Mouse (Mus musculus) midbrain, embryonic 15.5 days (tissue): ENCODE measurements at regions not wholly inside any gene's neighbourhood (a gene's known extent, or its start where the extent isn't known, plus 50 kb on each side); places are given as distances from the start of the nearest gene placed in this dataset.

Experiments used
- ATAC-seq: fragments of 200-750 bp; cut with Nextera tagmentation; replicated peaks from 2 replicates; pipeline ENCODE4 v1.8.0; 2017; ENCODE audit warnings: moderate TSS enrichment
- H3K27ac ChIP-seq: fragments of 300-500 bp; sonication (generic); 2 replicates; pipeline ENCODE4 v1.5.1; 2015; ENCODE audit warnings: mild to moderate bottlenecking, inconsistent platforms
- H3K27me3 ChIP-seq: fragments of 300-500 bp; sonication (generic); replicated peaks from 2 replicates; pipeline ENCODE4 v1.6.1; 2015; ENCODE audit warnings: inconsistent platforms
- H3K36me3 ChIP-seq: fragments of 300-500 bp; sonication (generic); replicated peaks from 2 replicates; pipeline ENCODE4 v1.6.1; 2015; ENCODE audit warnings: inconsistent platforms
- H3K4me1 ChIP-seq: fragments of 300-500 bp; sonication (generic); 2 replicates; pipeline ENCODE4 v1.6.1; 2015; ENCODE audit warnings: inconsistent platforms
- H3K4me2 ChIP-seq: fragments of 300-500 bp; sonication (generic); 2 replicates; pipeline ENCODE4 v1.6.1; 2015; ENCODE audit warnings: inconsistent platforms, mild to moderate bottlenecking, moderate library complexity
- H3K4me3 ChIP-seq: fragments of 300-500 bp; sonication (generic); 2 replicates; pipeline ENCODE4 v1.5.1; 2015; ENCODE audit warnings: mild to moderate bottlenecking, inconsistent platforms
- H3K9ac ChIP-seq: fragments of 300-500 bp; sonication (generic); 2 replicates; pipeline ENCODE4 v1.6.1; 2015; ENCODE audit warnings: mild to moderate bottlenecking, inconsistent platforms
- H3K9me3 ChIP-seq: fragments of 300-500 bp; sonication (generic); 2 replicates; pipeline ENCODE4 v1.6.1; 2016; ENCODE audit warnings: inconsistent platforms
- WGBS: fragments of 180-500 bp; shearing (Covaris S2); methylation state at CpG from one replicate; pipeline ENCODE4 v1.1.7; 2015; ENCODE audit warnings: mixed read lengths; 5-methylcytosine and 5-hydroxymethylcytosine counted together

- Histone ChIP-seq H3K27me3 (no peaks in the 10 kb centered on the region), H3K9ac (no peak overlapping the region), H3K36me3 (no peaks in the 10 kb centered on the region), H3K4me3 (no peak overlapping the region), H3K27ac (no peak overlapping the region), H3K4me1 (no peaks in the 10 kb centered on the region), H3K4me2 (no peak overlapping the region), H3K9me3 (no peaks in the 10 kb centered on the region)
- no peak for ATAC-seq
Measured at GRCm38 (mm10) chr13:31351481-31351880, 204.5 kb upstream of the Foxq1 start.

- H3K4me3 ChIP-seq = no peak overlapping the region
- no peak for ATAC-seq
Measured at GRCm38 (mm10) chr13:31352825-31353224, 203.1 kb upstream of the Foxq1 start.

GRCm38 (mm10) chr13:31359353-31359752, 196.6 kb upstream of the Foxq1 start:
- no peaks in the 10 kb centered on the region for H3K27me3 ChIP-seq
- H3K27ac ChIP-seq = no peak overlapping the region
- no peaks in the 10 kb centered on the region for H3K9me3 ChIP-seq
- no peak overlapping the region for H3K4me2 ChIP-seq
- H3K4me3 ChIP-seq = no peak overlapping the region
- H3K4me1 ChIP-seq = no peaks in the 10 kb centered on the region
- no peak for ATAC-seq
- 85% methylated on average over 4 of the region's 4 CpGs for WGBS
- no peaks in the 10 kb centered on the region for H3K36me3 ChIP-seq
- H3K9ac ChIP-seq = no peak overlapping the region

More at GRCm38 (mm10) chr13:31352825-31353224, 203.1 kb upstream of the Foxq1 start:
- Histone ChIP-seq H3K9me3 (no peaks in the 10 kb centered on the region), H3K9ac (no peak overlapping the region), H3K27ac (no peak overlapping the region), H3K4me2 (no peak overlapping the region), H3K27me3 (no peaks in the 10 kb centered on the region), H3K4me1 (no peaks in the 10 kb centered on the region), H3K36me3 (no peaks in the 10 kb centered on the region)
- 78% methylated on average over 5 of the region's 5 CpGs for WGBS

DNA sequence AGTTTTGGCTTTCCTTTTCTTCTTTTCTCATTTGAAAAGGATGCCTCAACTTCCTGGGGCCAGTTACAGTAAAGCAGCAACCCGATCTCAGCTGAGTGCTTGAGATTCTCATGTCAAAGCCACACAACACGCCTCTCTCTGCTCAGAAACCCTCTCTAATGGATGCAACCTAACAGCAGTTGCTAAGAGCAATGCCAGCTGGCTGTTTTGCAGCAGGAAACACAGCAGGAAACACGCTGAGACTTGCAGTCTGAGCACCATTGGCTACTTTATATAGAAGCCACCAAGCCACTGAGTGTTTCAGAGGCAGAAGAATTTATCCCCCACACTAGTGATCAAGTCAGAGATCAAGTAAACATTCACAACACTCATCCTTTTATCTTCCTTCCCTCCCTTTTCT, 193.5 kb upstream of the Foxq1 start:
- no peak for ATAC-seq
- no peak overlapping the region for H3K4me2 ChIP-seq

DNA sequence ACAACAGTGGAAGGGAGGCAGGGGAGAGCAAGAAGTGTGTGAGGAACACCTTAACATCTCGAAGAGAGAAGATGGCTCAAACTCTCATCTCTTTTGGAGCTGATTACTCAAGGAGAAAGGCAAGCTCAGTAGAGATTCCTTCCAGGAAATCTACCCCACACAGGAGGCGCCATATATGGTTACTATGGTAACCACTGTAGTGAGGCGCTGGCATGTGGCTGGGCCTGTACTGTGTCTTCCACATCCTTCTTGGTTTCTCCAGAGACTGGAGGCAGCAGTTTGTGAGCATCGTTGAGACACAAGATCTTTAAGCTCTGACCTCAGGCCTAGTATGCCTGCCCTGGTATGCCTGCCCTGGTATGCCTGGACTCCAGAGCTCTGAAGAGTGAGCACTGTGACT, 191.6 kb upstream of the Foxq1 start:
- Histone ChIP-seq H3K4me3 (no peak overlapping the region), H3K27me3 (no peaks in the 10 kb centered on the region), H3K27ac (no peak overlapping the region), H3K9me3 (no peaks in the 10 kb centered on the region), H3K4me1 (no peaks in the 10 kb centered on the region), H3K9ac (no peak overlapping the region), H3K36me3 (no peaks in the 10 kb centered on the region), H3K4me2 (no peak overlapping the region)
- WGBS = 61% methylated on average over 4 of the region's 4 CpGs
- no peak for ATAC-seq

More for the DNA sequence above, 193.5 kb upstream of the Foxq1 start:
- H3K4me1 ChIP-seq = no peaks in the 10 kb centered on the region
- no peak overlapping the region for H3K27ac ChIP-seq
- H3K4me3 ChIP-seq = no peak overlapping the region
- no peaks in the 10 kb centered on the region for H3K36me3 ChIP-seq
- H3K27me3 ChIP-seq = no peaks in the 10 kb centered on the region
- H3K9ac ChIP-seq = no peak overlapping the region
- no peaks in the 10 kb centered on the region for H3K9me3 ChIP-seq
- 33% methylated on average over 3 of the region's 3 CpGs for WGBS

GRCm38 (mm10) chr13:31367226-31367625, 188.7 kb upstream of the Foxq1 start:
- H3K9ac ChIP-seq = no peak overlapping the region
- no peak for ATAC-seq
- no peak overlapping the region for H3K27ac ChIP-seq
- no peak overlapping the region for H3K4me3 ChIP-seq
- 91% methylated on average over 3 of the region's 3 CpGs for WGBS
- no peaks in the 10 kb centered on the region for H3K36me3 ChIP-seq
- no peaks in the 10 kb centered on the region for H3K4me1 ChIP-seq
- no peaks in the 10 kb centered on the region for H3K27me3 ChIP-seq
- no peak overlapping the region for H3K4me2 ChIP-seq
- H3K9me3 ChIP-seq = no peaks in the 10 kb centered on the region

DNA sequence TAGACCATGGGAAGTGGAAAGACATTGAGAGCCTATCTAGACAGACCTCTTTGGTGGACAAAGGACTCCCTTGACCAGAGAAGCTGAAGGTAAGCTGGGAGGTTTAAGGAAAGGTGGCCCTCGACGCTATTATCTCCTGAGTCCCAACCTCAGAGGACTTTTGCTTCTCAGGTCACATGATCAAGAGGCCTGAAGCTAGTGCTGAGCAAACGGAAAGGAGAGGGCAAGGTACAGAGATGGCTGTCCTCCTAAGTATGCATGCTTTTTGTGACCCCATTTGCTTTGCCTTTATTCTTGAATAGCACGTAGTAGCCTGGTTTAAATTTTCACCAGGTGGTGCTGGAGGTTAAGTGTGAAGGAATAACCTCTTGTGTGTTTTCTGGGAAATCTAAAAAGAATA, 186.8 kb upstream of the Foxq1 start:
- no peak for ATAC-seq
- WGBS = 81% methylated on average over 4 of the region's 4 CpGs
- Histone ChIP-seq H3K27ac (no peak overlapping the region), H3K9me3 (no peaks in the 10 kb centered on the region), H3K4me2 (no peak overlapping the region), H3K36me3 (no peaks in the 10 kb centered on the region), H3K27me3 (no peaks in the 10 kb centered on the region), H3K9ac (no peak overlapping the region), H3K4me1 (no peaks in the 10 kb centered on the region), H3K4me3 (no peak overlapping the region)

DNA sequence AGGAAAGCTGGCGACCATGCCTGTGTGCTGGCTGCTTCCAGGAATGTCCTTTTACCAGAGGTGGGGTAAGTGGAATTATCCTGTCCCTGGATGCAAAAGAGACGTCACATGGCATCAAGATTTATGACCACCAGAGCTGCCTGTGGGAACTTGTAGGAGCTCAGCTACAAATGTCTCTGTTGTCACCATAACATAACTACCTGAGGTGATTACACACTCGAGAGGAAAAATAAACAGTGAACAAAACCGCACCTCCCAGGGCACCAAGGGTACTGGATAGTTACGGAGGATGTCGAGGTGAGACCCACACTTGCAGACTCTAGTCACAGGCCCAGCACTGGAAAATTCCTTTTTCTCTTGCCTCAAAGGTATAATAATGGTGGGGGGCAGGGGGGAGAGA, 185.1 kb upstream of the Foxq1 start:
- WGBS = 76% methylated on average over 6 of the region's 6 CpGs
- no peak overlapping the region for H3K9ac ChIP-seq

GRCm38 (mm10) chr13:31374006-31374405, 181.9 kb upstream of the Foxq1 start:
- no peak overlapping the region for H3K27ac ChIP-seq
- ATAC-seq = peak; percentile 94
- H3K4me2 ChIP-seq = no peak overlapping the region
- H3K9me3 ChIP-seq = no peaks in the 10 kb centered on the region
- no peaks in the 10 kb centered on the region for H3K4me1 ChIP-seq
- H3K27me3 ChIP-seq = no peaks in the 10 kb centered on the region
- WGBS = 57% methylated on average over 5 of the region's 5 CpGs
- H3K4me3 ChIP-seq = no peak overlapping the region
- H3K9ac ChIP-seq = no peak overlapping the region
- no peaks in the 10 kb centered on the region for H3K36me3 ChIP-seq

More for the DNA sequence above, 185.1 kb upstream of the Foxq1 start:
- Histone ChIP-seq H3K4me2 (no peak overlapping the region), H3K27me3 (no peaks in the 10 kb centered on the region), H3K9me3 (no peaks in the 10 kb centered on the region), H3K27ac (no peak overlapping the region), H3K4me3 (no peak overlapping the region), H3K4me1 (no peaks in the 10 kb centered on the region), H3K36me3 (no peaks in the 10 kb centered on the region)
- no peak for ATAC-seq

DNA sequence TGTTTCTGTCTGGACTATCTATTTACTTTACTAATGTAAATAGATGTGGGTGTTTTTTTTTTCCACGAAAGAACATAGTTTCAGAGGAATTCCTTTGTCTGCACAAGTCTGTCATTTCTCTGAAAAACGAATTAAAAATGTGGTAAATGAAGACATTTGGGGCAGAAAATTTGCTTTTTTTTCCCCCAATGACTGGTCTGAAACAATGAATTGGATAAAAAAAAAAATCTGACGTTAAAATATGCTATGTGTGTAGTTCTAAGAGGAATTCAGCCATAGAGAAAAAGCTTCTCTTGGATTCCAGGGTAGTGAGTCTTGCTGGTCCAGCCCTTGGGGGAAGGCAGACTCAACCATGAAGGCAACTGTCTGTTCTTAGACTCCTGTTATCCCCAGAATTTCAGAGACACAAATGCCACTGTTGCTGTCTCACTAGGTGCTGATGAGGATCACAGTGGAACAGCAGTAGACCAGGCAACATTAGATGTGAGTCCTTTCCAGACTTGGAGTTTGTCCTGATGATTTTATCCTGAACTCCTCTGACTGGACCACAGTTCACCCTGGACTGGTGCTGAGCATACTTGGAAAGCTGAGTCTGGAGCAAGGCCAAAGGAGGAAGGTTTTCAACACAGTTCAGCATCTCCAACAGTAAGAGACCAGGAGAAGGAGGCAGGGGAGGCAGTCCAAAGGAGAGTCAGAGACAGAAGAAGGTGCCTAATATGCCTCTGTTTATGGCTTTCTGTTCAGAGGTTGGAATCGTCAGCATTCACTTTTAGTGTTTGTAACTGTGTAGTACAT, 162.3 kb upstream of the Foxq1 start:
- WGBS = 65% methylated on average over 4 of the region's 4 CpGs
- no peak overlapping the region for H3K9ac ChIP-seq
- no peaks in the 10 kb centered on the region for H3K27me3 ChIP-seq
- no peak for ATAC-seq
- no peak overlapping the region for H3K4me2 ChIP-seq
- H3K9me3 ChIP-seq = no peaks in the 10 kb centered on the region
- no peak overlapping the region for H3K4me3 ChIP-seq
- no peaks in the 10 kb centered on the region for H3K4me1 ChIP-seq
- H3K27ac ChIP-seq = no peak overlapping the region
- no peaks in the 10 kb centered on the region for H3K36me3 ChIP-seq

- 78% methylated on average over 5 of the region's 5 CpGs for whole genome bisulfite sequencing
- peak; percentile 72 for ATAC-seq
- Histone ChIP-seq H3K4me2 (no peak overlapping the region), H3K4me3 (no peak overlapping the region), H3K4me1 (no peaks in the 10 kb centered on the region), H3K27me3 (no peaks in the 10 kb centered on the region), H3K36me3 (no peaks in the 10 kb centered on the region), H3K9me3 (no peaks in the 10 kb centered on the region), H3K9ac (no peak overlapping the region), H3K27ac (no peak overlapping the region)
Measured at GRCm38 (mm10) chr13:31396216-31396910, 159.6 kb upstream of the Foxq1 start.

GRCm38 (mm10) chr13:31397246-31397645, 158.7 kb upstream of the Foxq1 start:
- no peak for ATAC-seq
- H3K36me3 ChIP-seq = no peaks in the 10 kb centered on the region
- H3K27ac ChIP-seq = no peak overlapping the region
- 78% methylated on average over 10 of the region's 10 CpGs for WGBS
- H3K4me3 ChIP-seq = no peak overlapping the region
- no peaks in the 10 kb centered on the region for H3K4me1 ChIP-seq
- no peaks in the 10 kb centered on the region for H3K27me3 ChIP-seq
- no peaks in the 10 kb centered on the region for H3K9me3 ChIP-seq
- no peak overlapping the region for H3K4me2 ChIP-seq
- no peak overlapping the region for H3K9ac ChIP-seq

DNA sequence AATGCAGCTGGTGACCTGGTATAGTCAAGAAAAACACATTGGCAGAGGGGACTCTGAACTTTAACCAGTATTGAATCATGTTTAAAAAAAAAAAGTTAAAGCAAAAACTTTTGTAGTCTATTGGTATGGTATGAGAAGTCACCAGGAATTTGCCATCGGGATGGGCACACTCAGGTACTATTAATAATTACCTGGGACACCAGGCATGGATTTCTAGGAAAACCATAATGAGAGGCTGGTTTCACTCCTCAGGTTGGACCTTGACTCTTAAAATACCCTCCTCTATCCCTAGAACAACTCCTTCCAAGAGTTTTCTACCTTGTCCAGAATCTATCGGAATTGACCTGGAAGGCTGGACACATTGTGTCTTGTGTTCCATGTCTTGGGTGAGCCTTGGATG, 155.5 kb upstream of the Foxq1 start:
- WGBS = 97% methylated on average over 2 of the region's 2 CpGs
- H3K4me3 ChIP-seq = no peak overlapping the region
- no peak for ATAC-seq
- H3K27ac ChIP-seq = no peak overlapping the region
- H3K36me3 ChIP-seq = no peaks in the 10 kb centered on the region
- H3K9me3 ChIP-seq = no peaks in the 10 kb centered on the region
- H3K9ac ChIP-seq = no peak overlapping the region
- H3K27me3 ChIP-seq = no peaks in the 10 kb centered on the region
- H3K4me1 ChIP-seq = no peaks in the 10 kb centered on the region
- H3K4me2 ChIP-seq = no peak overlapping the region
